Mouse (Mus musculus): ENCODE measurements around the gene Depp1.

DNA sequence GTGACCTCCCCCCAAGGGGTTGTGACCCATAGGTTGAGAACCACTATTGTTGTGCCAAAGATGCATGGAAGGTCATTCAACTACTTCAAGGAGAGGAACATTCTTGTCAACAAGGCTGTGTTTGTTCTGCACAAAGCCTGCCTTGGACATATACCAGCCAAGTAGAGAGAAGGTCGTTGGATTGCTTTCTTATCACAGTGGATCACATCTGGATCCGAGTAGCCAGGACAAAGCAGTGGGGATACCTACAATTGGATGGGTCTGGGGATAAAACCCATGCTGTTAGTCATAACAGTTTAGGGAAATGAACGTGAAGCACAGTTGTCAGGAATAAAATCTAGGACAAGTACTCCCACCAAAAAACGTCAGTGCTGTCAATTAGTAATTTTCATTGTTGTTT is 6.5 kb upstream of the Depp1 start:
- no peak for TF ChIP-seq CTCF (IDR thresholded peaks at IDR 0.05; ENCODE audit: borderline replicate concordance, insufficient read depth, low read length)
- no peak for TF ChIP-seq POLR2A (IDR thresholded peaks at IDR 0.05; ENCODE audit: low read depth, low read length)

Measured in embryonic fibroblast, embryonic 13.5 days (primary cell).